Mouse (Mus musculus): ENCODE results near the gene Creld1. TPM values are rescaled to one million over a fixed set of nuclear protein-coding genes. Genes with fewer than 3 reads are reported as not detected.
A peak's percentile ranks its signal among the peaks of the same experiment; 100 is the strongest.

The Creld1 gene
- polyA plus RNA-seq, 1 experiment from 2014 or later = 41.1 TPM

DNA sequence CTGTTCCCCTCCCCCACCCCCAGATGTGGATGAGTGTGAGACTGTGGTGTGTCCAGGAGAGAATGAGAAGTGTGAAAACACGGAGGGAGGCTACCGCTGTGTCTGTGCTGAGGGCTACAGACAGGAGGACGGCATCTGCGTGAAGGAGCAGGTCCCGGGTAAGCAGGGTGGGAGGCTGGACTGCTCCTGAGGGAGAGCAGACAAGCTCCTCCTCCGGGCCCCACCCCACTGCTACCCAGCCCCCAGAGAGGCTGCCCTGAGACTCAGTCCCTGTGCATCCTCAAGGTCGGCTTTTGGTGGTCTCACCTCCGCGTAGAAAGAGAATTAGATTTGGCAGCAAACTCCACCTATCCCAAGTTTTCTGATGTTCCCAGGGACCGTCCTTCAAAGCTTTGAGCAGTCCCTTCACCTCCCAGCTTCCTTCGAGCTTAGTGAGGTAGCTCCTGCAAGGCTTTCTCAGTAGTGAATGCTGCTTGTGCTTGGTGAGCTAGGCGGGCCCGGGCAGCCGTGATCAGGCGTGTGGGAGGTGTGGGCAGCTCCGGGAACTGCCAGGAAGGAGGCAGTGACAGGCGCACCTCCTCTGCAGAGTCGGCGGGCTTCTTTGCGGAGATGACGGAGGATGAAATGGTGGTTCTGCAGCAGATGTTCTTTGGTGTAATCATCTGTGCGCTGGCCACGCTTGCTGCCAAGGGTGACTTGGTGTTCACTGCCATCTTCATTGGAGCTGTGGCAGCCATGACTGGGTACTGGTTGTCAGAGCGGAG lies 9.2 kb downstream of the Creld1 start:
- peaks cover 5% of the 10 kb centered on the region; the same call in 1 of the 2 replicates for H3K36me3 ChIP-seq (ENCODE audit: control insufficient read depth, insufficient read depth, low read length)
- no peak overlapping the region for H3K9ac ChIP-seq (ENCODE audit: low read length)
- no peak overlapping the region for H3K4me3 ChIP-seq (ENCODE audit: low read depth, low read length)
- peaks cover 7% of the 10 kb centered on the region for H3K27me3 ChIP-seq (ENCODE audit: control insufficient read depth, insufficient read depth, low read length)
- H3K4me1 ChIP-seq (ENCODE audit: control insufficient read depth, insufficient read depth, low read length) = peaks cover 7% of the 10 kb centered on the region; the same call in 1 of the 2 replicates
- no peak overlapping the region for H3K27ac ChIP-seq (ENCODE audit: low read depth, low read length)
- no peak for DNase-seq (ENCODE audit: low spot score)
- no peaks in the 10 kb centered on the region for H3K9me3 ChIP-seq (ENCODE audit: control insufficient read depth, low read length)
- no peak for ATAC-seq (ENCODE audit: insufficient read depth, low FRiP score, low TSS enrichment)
- 76% methylated on average over 24 of the region's 24 CpGs for WGBS
- no peak overlapping the region for H3K4me2 ChIP-seq (ENCODE audit: low read depth)

DNA sequence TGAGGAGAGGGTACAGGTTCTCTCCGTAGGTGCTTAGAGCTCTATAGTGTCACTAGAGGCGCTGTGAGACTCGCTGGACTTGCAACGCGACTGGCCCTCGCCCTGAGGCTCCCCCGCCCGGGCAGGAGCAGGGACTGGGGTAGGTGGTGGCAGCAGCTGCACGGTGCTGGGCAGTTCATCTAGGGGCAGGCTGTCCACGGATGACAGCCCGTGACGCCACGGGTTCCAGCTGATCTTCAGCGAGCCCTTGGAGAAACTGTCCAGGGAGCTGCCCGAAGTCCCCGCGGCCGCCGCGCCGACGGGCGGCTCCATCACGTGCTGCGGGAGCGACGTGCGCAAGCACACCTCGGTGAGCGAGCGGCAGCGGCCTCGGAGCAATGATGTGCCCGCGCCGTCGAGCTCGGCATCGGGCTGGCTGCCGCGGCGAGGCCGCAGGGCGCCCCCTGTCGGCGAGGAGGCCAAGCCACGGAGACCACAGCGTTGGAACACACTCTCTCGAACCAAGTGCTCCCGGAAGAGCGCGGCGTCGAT lies 11.2 kb downstream of the Creld1 start:
- 2% methylated on average over 46 of the region's 54 CpGs for WGBS
- no peaks in the 10 kb centered on the region for H3K9me3 ChIP-seq (ENCODE audit: control insufficient read depth, low read length)
- H3K4me2 ChIP-seq (ENCODE audit: low read depth) = peak overlapping the region; percentile 56
- peaks cover 7% of the 10 kb centered on the region; the same call in 1 of the 2 replicates for H3K4me1 ChIP-seq (ENCODE audit: control insufficient read depth, insufficient read depth, low read length)
- peak overlapping the region; percentile 29 for H3K4me3 ChIP-seq (ENCODE audit: low read depth, low read length)
- peak overlapping the region; percentile 50 for H3K9ac ChIP-seq (ENCODE audit: low read length)
- peaks cover 4% of the 10 kb centered on the region; the same call in 1 of the 2 replicates for H3K36me3 ChIP-seq (ENCODE audit: control insufficient read depth, insufficient read depth, low read length)
- ATAC-seq (ENCODE audit: insufficient read depth, low FRiP score, low TSS enrichment) (peak; percentile 77), DNase-seq (ENCODE audit: low spot score) (peak; percentile 84)
- no peak overlapping the region for H3K27ac ChIP-seq (ENCODE audit: low read depth, low read length)
- peaks cover 7% of the 10 kb centered on the region for H3K27me3 ChIP-seq (ENCODE audit: control insufficient read depth, insufficient read depth, low read length)

DNA sequence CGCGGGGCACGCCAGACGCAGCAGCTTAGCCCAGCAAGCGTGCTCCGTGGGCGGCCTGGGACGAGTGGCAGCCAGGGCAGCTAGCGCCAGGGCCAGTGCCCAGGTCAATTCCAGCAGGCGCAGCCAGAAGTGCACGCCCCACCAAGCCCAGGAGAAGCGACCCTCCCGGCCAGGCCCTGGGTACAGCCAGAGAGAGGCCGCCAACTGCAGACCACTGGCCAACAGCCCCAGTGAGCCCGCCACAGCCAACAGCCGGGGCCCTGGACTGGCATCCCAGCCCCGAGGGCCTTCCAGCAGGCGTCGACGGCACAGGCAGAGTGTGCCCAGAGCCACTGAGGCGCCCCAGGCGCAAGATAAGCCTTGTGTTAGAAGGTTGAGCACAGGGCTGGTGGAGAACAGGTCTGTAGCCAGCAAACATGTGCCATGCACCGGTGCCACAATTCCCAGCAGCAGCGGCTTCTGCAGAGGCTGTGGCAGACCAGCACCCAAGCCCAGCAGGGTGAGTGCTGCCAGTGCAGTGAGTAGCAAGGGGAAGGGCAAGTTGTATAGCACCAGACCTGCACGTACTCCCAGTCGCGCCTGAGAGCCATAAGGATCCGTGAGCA lies 12.1 kb downstream of the Creld1 start:
- peak overlapping the region; percentile 56 for H3K4me2 ChIP-seq (ENCODE audit: low read depth)
- no peaks in the 10 kb centered on the region for H3K9me3 ChIP-seq (ENCODE audit: control insufficient read depth, low read length)
- DNase-seq (ENCODE audit: low spot score) (no peak), ATAC-seq (ENCODE audit: insufficient read depth, low FRiP score, low TSS enrichment) (no peak)
- peak overlapping the region; percentile 50 for H3K9ac ChIP-seq (ENCODE audit: low read length)
- 51% methylated on average over 28 of the region's 28 CpGs for WGBS
- peaks cover 7% of the 10 kb centered on the region; the same call in 1 of the 2 replicates for H3K4me1 ChIP-seq (ENCODE audit: control insufficient read depth, insufficient read depth, low read length)
- H3K27me3 ChIP-seq (ENCODE audit: control insufficient read depth, insufficient read depth, low read length) = peaks cover 7% of the 10 kb centered on the region
- H3K4me3 ChIP-seq (ENCODE audit: low read depth, low read length) = peak overlapping the region; percentile 29; the same call in 1 of the 2 replicates
- H3K36me3 ChIP-seq (ENCODE audit: control insufficient read depth, insufficient read depth, low read length) = peaks cover under 1% of the 10 kb centered on the region; the same call in 1 of the 2 replicates
- H3K27ac ChIP-seq (ENCODE audit: low read depth, low read length) = no peak overlapping the region

DNA sequence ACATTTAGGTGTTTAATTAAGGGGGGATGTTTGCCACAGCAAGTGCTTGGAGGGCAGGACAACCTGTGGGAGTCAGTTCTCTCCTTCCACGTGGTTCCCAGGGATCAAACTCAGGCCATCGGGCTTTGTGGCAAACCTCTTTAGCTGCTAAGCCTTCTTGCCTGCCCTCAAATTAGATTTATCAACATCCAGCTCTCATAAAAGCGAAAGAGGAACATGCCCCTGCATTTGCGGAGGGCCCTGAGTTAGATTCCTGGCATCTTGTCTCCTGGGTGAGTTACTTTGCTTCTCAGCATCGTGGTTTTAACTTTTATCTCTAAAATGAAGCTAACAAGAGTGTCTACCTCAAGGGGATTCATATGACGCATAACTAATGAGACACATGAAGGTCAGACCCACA lies 16.2 kb downstream of the Creld1 start:
- no peak for ATAC-seq (ENCODE audit: insufficient read depth, low FRiP score, low TSS enrichment)
- WGBS = 82% methylated on average over 6 of the region's 6 CpGs
- no peak for DNase-seq (ENCODE audit: low spot score)
- peaks cover 7% of the 10 kb centered on the region; the same call in 1 of the 2 replicates for H3K4me1 ChIP-seq (ENCODE audit: control insufficient read depth, insufficient read depth, low read length)
- no peaks in the 10 kb centered on the region for H3K9me3 ChIP-seq (ENCODE audit: control insufficient read depth, low read length)
- H3K4me3 ChIP-seq (ENCODE audit: low read depth, low read length) = no peak overlapping the region
- no peak overlapping the region for H3K9ac ChIP-seq (ENCODE audit: low read length)
- no peaks in the 10 kb centered on the region for H3K36me3 ChIP-seq (ENCODE audit: control insufficient read depth, insufficient read depth, low read length)
- H3K4me2 ChIP-seq (ENCODE audit: low read depth) = no peak overlapping the region
- no peak overlapping the region for H3K27ac ChIP-seq (ENCODE audit: low read depth, low read length)
- peaks cover 16% of the 10 kb centered on the region for H3K27me3 ChIP-seq (ENCODE audit: control insufficient read depth, insufficient read depth, low read length)

DNA sequence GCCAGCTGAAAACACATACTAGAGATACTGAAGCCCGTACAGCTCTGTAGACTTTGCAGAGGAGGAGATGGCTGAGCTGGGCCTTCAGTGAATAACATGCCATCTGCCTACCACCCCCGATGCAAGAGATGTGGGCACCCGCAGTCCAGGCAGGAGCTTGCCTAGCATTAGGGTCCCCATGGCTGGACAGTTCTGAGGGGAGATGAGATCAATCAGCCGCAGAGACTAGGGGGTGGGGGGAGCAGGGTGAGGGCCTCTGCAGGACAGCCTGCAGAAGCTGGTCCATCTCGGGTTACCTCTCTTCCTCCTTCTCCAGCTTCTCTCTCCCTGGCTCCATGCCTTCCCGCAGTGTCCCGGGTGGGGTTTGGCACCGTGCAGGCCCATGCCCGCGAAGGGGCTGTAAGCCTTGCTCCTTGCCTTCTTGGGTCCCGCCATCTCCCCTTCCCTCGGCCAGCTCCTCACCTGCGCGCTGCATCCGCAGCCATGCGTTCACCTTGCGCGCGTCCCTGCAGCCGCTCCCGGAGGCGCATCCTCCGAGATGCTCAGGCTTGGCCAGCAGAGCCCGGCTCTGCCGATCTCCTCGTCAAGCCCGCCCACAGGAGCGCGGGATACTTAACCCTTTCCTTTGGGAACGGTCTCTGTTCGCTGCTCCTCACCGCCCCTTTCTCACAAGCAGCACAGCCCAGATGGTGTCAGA lies 18.4 kb downstream of the Creld1 start, which contains the start of gene Prrt3:
Gene Prrt3, minus strand, starts transcription at position 544 of the 697 bp plus-strand sequence.
- ATAC-seq (ENCODE audit: insufficient read depth, low FRiP score, low TSS enrichment) (peak; percentile 63), DNase-seq (ENCODE audit: low spot score) (peak; percentile 61)
- Histone ChIP-seq H3K27me3 (ENCODE audit: control insufficient read depth, insufficient read depth, low read length) (peaks cover 10% of the 10 kb centered on the region), H3K36me3 (ENCODE audit: control insufficient read depth, insufficient read depth, low read length) (no peaks in the 10 kb centered on the region), H3K4me3 (ENCODE audit: low read depth, low read length) (peak within 1 kb of the TSS; percentile 40), H3K27ac (ENCODE audit: low read depth, low read length) (no peak within 1 kb of the TSS), H3K9ac (ENCODE audit: low read length) (peak within 1 kb of the TSS; percentile 54), H3K4me2 (ENCODE audit: low read depth) (peak within 1 kb of the TSS; percentile 60), H3K4me1 (ENCODE audit: control insufficient read depth, insufficient read depth, low read length) (no peaks in the 10 kb centered on the region), H3K9me3 (ENCODE audit: control insufficient read depth, low read length) (no peaks in the 10 kb centered on the region)
- 4% methylated on average over 32 of the region's 32 CpGs for WGBS

DNA sequence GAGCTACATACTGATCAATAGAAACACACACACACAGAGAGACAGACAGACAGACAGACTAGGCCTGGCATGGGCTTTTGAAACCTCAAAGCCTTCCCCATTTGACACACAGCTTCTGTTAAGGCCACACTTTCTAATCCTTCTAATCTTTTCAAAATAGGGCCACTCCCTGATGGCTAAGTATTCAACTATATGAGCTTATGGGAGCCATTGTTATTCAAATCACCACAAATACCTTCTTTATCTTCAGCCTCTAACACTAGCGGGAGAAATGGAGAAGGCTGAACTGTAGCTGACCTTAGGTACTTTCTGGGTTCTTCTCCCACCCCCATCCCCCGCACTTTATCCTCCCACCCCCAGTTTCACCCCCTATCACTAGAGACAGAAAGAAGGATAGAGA lies 19.7 kb downstream of the Creld1 start:
- H3K36me3 ChIP-seq (ENCODE audit: control insufficient read depth, insufficient read depth, low read length) = no peaks in the 10 kb centered on the region
- no peak for ATAC-seq (ENCODE audit: insufficient read depth, low FRiP score, low TSS enrichment)
- WGBS = 69% methylated on average over 2 of the region's 2 CpGs
- no peak overlapping the region for H3K4me3 ChIP-seq (ENCODE audit: low read depth, low read length)
- H3K4me2 ChIP-seq (ENCODE audit: low read depth) = no peak overlapping the region
- H3K9me3 ChIP-seq (ENCODE audit: control insufficient read depth, low read length) = no peaks in the 10 kb centered on the region
- H3K27me3 ChIP-seq (ENCODE audit: control insufficient read depth, insufficient read depth, low read length) = peaks cover 10% of the 10 kb centered on the region
- DNase-seq (ENCODE audit: low spot score) = no peak
- H3K4me1 ChIP-seq (ENCODE audit: control insufficient read depth, insufficient read depth, low read length) = no peaks in the 10 kb centered on the region
- no peak overlapping the region for H3K27ac ChIP-seq (ENCODE audit: low read depth, low read length)
- no peak overlapping the region for H3K9ac ChIP-seq (ENCODE audit: low read length)

DNA sequence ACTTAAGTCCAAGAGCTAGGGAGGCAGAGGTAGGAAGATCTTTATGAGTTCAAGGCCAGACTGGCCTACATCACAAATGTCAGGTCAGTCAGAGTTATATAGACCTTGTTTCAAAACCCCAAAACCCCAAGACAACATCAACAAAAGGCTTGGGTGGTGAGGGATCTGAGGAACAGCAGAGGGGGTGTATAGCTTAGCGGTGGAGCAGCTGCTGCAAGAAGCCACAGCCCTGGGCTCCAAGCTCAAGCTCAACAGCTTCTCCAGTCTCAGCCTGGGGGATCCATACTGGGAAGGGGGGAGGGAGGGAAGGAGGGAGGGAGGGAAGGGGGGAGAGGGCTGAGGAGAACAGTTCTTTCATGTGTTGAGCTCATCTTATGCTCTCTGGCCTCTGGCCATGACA lies 22.6 kb downstream of the Creld1 start:
- Histone ChIP-seq H3K4me1 (ENCODE audit: control insufficient read depth, insufficient read depth, low read length) (no peaks in the 10 kb centered on the region), H3K9ac (ENCODE audit: low read length) (no peak overlapping the region), H3K27me3 (ENCODE audit: control insufficient read depth, insufficient read depth, low read length) (peaks cover 9% of the 10 kb centered on the region), H3K9me3 (ENCODE audit: control insufficient read depth, low read length) (no peaks in the 10 kb centered on the region), H3K27ac (ENCODE audit: low read depth, low read length) (no peak overlapping the region), H3K36me3 (ENCODE audit: control insufficient read depth, insufficient read depth, low read length) (no peaks in the 10 kb centered on the region), H3K4me3 (ENCODE audit: low read depth, low read length) (no peak overlapping the region), H3K4me2 (ENCODE audit: low read depth) (no peak overlapping the region)
- no peak for DNase-seq (ENCODE audit: low spot score)
- WGBS = 95% methylated on average over 1 of the region's 1 CpGs
- no peak for ATAC-seq (ENCODE audit: insufficient read depth, low FRiP score, low TSS enrichment)

DNA sequence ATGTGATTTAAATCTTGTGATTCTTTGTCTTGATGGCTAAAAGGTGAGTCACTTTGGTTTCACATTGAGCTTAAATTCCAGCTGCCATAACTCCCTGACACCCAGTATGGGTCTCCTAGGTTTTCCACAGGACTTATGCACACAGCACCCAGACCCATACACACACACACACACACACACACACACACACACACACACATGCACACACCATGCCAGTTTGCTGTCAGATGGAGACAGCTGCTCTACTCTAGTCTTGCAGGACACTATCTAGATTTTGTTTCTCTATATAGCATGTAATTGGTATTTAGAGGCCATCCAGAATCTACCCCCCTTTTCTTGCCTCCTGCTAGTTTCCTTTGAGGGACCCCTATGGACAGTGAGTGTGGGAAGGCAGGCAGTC lies 24.0 kb downstream of the Creld1 start:
- Histone ChIP-seq H3K27me3 (ENCODE audit: control insufficient read depth, insufficient read depth, low read length) (no peaks in the 10 kb centered on the region), H3K4me1 (ENCODE audit: control insufficient read depth, insufficient read depth, low read length) (no peaks in the 10 kb centered on the region), H3K9ac (ENCODE audit: low read length) (no peak overlapping the region), H3K27ac (ENCODE audit: low read depth, low read length) (no peak overlapping the region), H3K9me3 (ENCODE audit: control insufficient read depth, low read length) (no peaks in the 10 kb centered on the region), H3K4me3 (ENCODE audit: low read depth, low read length) (no peak overlapping the region), H3K4me2 (ENCODE audit: low read depth) (no peak overlapping the region), H3K36me3 (ENCODE audit: control insufficient read depth, insufficient read depth, low read length) (no peaks in the 10 kb centered on the region)
- DNase-seq (ENCODE audit: low spot score) = no peak
- ATAC-seq (ENCODE audit: insufficient read depth, low FRiP score, low TSS enrichment) = no peak

All from neural tube, embryonic 11.5 days (tissue).